Mouse (Mus musculus): ENCODE data around the gene Iqgap2. TPM values are rescaled to one million over a fixed set of nuclear protein-coding genes. Genes with fewer than 3 reads are reported as not detected.

Gene Iqgap2
- polyA plus RNA-seq, 1 experiment from 2014 or later: 31.5 TPM

DNA sequence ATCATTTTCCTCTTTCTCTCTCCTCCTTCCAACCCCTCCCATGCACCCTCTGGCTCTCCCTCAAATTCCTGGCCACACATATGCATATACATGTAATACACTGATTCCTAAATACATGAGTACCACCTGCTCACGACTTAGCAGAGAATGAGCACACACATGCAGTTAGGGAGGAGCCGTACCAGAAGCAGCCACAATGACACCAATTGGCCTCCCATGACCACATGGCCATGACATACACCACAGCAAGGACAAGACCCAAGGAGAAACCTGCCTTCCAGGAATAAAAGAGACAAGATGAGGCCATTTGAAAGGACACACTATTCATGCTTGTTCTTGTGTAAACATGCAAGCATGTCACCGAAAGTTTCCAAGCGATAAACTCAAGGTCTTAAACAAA is 72.8 kb downstream of the Iqgap2 start:
- Histone ChIP-seq H3K4me3 (ENCODE audit: low read depth, low read length) (no peak overlapping the region), H3K9me3 (ENCODE audit: control insufficient read depth) (no peaks in the 10 kb centered on the region), H3K27me3 (replicated peaks; ENCODE audit: control insufficient read depth, insufficient read depth, low read length) (no peaks in the 10 kb centered on the region), H3K4me2 (replicated peaks; ENCODE audit: low read depth) (no peak overlapping the region), H3K9ac (ENCODE audit: low read depth, low read length) (no peak overlapping the region), H3K4me1 (replicated peaks; ENCODE audit: control insufficient read depth, insufficient read depth, low read length) (no peaks in the 10 kb centered on the region), H3K36me3 (ENCODE audit: control insufficient read depth, insufficient read depth) (peaks cover 5% of the 10 kb centered on the region; the same call in 1 of the 2 replicates), H3K27ac (ENCODE audit: low read depth, low read length) (no peak overlapping the region)
- TF ChIP-seq CTCF (IDR thresholded peaks at IDR 0.05; ENCODE audit: low read depth): no peak
- WGBS: 80% methylated on average over 4 of the region's 4 CpGs
- ATAC-seq: no peak

DNA sequence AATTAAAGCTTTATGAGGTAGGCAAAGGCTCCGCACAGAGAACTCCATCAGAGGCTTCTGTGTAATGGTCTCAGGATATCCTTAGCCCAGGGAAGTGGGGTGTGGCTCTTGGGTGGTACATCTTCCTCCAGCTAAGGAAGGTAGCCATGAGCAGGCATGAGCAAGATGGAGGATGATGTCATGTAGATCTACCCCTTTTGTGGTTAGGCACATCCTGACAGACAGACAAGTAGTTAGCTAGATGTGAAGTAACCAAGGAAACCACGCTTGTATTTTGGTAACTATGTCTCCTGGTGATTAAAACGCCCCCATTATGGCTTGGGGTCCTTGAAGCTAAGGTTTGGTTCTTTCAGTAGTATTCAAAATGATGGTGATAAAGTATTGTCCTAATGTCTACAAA is 78.1 kb downstream of the Iqgap2 start:
- Histone ChIP-seq H3K36me3 (ENCODE audit: control insufficient read depth, insufficient read depth) (no peaks in the 10 kb centered on the region), H3K4me2 (replicated peaks; ENCODE audit: low read depth) (no peak overlapping the region), H3K4me3 (ENCODE audit: low read depth, low read length) (no peak overlapping the region), H3K4me1 (replicated peaks; ENCODE audit: control insufficient read depth, insufficient read depth, low read length) (no peaks in the 10 kb centered on the region), H3K27me3 (replicated peaks; ENCODE audit: control insufficient read depth, insufficient read depth, low read length) (no peaks in the 10 kb centered on the region), H3K9me3 (ENCODE audit: control insufficient read depth) (no peaks in the 10 kb centered on the region), H3K27ac (ENCODE audit: low read depth, low read length) (no peak overlapping the region), H3K9ac (ENCODE audit: low read depth, low read length) (no peak overlapping the region)
- no peak for TF ChIP-seq CTCF (IDR thresholded peaks at IDR 0.05; ENCODE audit: low read depth)
- 95% methylated on average over 3 of the region's 3 CpGs for WGBS
- ATAC-seq: no peak

DNA sequence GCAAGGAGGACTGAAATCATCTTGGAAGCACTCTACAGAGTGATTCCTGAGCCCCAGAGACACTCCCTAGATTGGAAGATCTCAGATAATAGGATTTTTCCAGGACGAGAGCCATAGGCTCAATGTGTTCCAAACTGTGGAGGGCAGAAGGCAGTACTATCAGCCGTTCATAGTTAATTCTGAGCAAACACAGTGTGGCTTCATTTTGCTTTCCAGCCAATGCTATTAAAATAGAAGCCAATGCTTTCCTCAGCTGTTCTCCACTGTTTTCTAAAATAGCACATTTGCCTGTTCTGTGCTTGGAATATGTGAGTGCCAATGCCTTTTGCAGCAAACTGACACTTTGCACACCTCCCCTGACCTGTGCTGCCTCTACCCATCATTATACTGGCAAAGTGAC is 80.9 kb downstream of the Iqgap2 start:
- Histone ChIP-seq H3K4me1 (replicated peaks; ENCODE audit: control insufficient read depth, insufficient read depth, low read length) (no peaks in the 10 kb centered on the region), H3K36me3 (ENCODE audit: control insufficient read depth, insufficient read depth) (no peaks in the 10 kb centered on the region), H3K9ac (ENCODE audit: low read depth, low read length) (no peak overlapping the region), H3K4me2 (replicated peaks; ENCODE audit: low read depth) (no peak overlapping the region), H3K4me3 (ENCODE audit: low read depth, low read length) (no peak overlapping the region), H3K27me3 (replicated peaks; ENCODE audit: control insufficient read depth, insufficient read depth, low read length) (no peaks in the 10 kb centered on the region), H3K27ac (ENCODE audit: low read depth, low read length) (no peak overlapping the region), H3K9me3 (ENCODE audit: control insufficient read depth) (no peaks in the 10 kb centered on the region)
- WGBS: 49% methylated on average over 2 of the region's 2 CpGs
- no peak for ATAC-seq
- no peak for TF ChIP-seq CTCF (IDR thresholded peaks at IDR 0.05; ENCODE audit: low read depth)

DNA sequence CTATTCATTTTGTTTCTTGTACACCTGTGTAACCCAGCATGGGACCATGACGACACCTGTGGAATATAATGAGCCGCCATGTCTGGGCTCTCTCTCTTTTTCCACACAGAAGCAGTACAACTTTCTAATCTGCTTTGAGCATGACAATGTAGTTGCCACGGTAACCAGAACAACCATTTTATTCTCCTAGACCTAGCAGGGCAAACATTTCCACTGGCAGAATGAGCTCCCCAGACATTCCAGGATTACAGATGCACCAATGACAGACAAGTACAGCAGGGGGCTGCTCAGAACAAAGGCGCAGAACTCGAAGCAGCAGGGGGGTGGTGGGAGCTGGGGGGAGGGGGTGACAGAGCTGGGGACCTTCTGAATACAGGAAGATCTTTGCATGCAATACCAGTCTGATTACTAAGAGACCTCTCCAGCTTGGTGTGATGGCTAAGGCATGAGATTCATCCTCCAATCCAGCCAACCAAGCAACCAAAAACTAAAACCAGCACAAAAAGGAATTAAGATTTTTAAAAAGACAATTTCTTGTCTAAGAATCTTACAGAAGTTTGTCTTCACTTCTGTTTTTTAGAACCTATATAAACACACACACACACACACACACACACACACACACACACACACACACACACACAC is 84.5 kb downstream of the Iqgap2 start:
- no peaks in the 10 kb centered on the region for H3K4me1 ChIP-seq (replicated peaks; ENCODE audit: control insufficient read depth, insufficient read depth, low read length)
- no peak for ATAC-seq
- no peak overlapping the region for H3K4me2 ChIP-seq (replicated peaks; ENCODE audit: low read depth)
- 55% methylated on average over 5 of the region's 5 CpGs for WGBS
- no peaks in the 10 kb centered on the region for H3K9me3 ChIP-seq (ENCODE audit: control insufficient read depth)
- no peaks in the 10 kb centered on the region for H3K27me3 ChIP-seq (replicated peaks; ENCODE audit: control insufficient read depth, insufficient read depth, low read length)
- TF ChIP-seq CTCF (IDR thresholded peaks at IDR 0.05; ENCODE audit: low read depth): no peak
- no peak overlapping the region for H3K27ac ChIP-seq (ENCODE audit: low read depth, low read length)
- no peaks in the 10 kb centered on the region for H3K36me3 ChIP-seq (ENCODE audit: control insufficient read depth, insufficient read depth)
- H3K9ac ChIP-seq (ENCODE audit: low read depth, low read length): no peak overlapping the region
- no peak overlapping the region for H3K4me3 ChIP-seq (ENCODE audit: low read depth, low read length)

DNA sequence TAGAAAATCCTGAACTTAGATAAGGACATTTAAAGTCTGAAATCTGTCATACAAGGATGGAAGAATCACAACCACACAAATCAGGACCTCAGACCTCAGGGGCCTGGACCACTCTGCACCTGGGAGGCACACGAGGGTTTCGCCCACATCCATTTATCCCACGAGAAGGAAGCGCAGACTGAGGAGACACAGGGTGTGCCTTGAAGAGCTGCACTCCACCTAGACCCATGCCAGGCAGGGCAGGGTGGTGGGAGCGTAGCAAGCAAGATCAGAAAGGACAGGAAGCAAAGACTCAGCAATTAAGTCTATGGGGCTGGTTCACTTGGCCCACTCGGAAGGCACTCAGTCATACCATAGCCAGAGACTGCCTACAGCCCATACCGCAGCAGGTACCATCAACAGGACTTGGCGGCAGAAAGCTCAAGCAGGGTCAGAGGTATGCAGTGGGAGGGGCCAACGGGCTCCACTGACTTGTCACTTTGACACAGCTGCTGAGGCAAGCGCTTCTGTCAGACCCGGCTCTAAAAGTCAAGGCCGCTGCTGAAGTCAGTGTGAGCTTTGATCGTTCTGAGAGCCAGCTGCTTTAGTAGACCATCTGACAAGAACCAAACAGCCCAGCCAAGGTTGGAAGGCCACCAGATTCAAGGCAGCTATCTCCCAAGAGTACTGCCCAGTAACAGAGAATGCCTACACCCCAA is 86.1 kb downstream of the Iqgap2 start:
- Histone ChIP-seq H3K4me3 (ENCODE audit: low read depth, low read length) (no peak overlapping the region), H3K9me3 (ENCODE audit: control insufficient read depth) (no peaks in the 10 kb centered on the region), H3K4me2 (replicated peaks; ENCODE audit: low read depth) (peak overlapping the region; percentile 7; the same call in 1 of the 2 replicates), H3K36me3 (ENCODE audit: control insufficient read depth, insufficient read depth) (no peaks in the 10 kb centered on the region), H3K4me1 (replicated peaks; ENCODE audit: control insufficient read depth, insufficient read depth, low read length) (no peaks in the 10 kb centered on the region), H3K27ac (ENCODE audit: low read depth, low read length) (0 out of 2 replicates have a peak overlapping the region, but pooled peaks have one; percentile 22), H3K9ac (ENCODE audit: low read depth, low read length) (no peak overlapping the region), H3K27me3 (replicated peaks; ENCODE audit: control insufficient read depth, insufficient read depth, low read length) (no peaks in the 10 kb centered on the region)
- no peak for TF ChIP-seq CTCF (IDR thresholded peaks at IDR 0.05; ENCODE audit: low read depth)
- peak; percentile 85 for ATAC-seq
- 40% methylated on average over 13 of the region's 13 CpGs for WGBS

DNA sequence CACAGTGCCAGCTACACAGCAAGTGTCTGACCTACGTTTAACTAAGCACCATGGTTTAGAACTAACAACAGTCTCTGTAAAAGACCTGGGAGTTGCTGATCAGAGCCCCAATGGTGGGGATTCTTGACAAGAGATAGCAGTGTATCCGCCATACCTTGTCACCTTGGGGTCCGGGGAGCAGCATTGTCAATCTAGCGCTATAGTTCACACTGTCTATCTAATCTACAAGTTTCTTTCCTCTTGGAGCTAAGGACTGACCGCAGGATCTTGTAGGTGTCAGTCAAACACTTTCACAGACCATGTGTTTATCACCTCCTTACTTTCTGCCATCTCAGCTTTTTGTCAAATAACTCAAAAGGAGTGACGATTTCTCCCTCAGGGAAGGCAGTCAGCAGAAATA is 87.6 kb downstream of the Iqgap2 start:
- no peaks in the 10 kb centered on the region for H3K36me3 ChIP-seq (ENCODE audit: control insufficient read depth, insufficient read depth)
- H3K9me3 ChIP-seq (ENCODE audit: control insufficient read depth): no peaks in the 10 kb centered on the region
- WGBS: 80% methylated on average over 6 of the region's 6 CpGs
- TF ChIP-seq CTCF (IDR thresholded peaks at IDR 0.05; ENCODE audit: low read depth): no peak
- H3K27me3 ChIP-seq (replicated peaks; ENCODE audit: control insufficient read depth, insufficient read depth, low read length): no peaks in the 10 kb centered on the region
- H3K27ac ChIP-seq (ENCODE audit: low read depth, low read length): no peak overlapping the region
- no peak for ATAC-seq
- no peak overlapping the region for H3K4me3 ChIP-seq (ENCODE audit: low read depth, low read length)
- H3K4me2 ChIP-seq (replicated peaks; ENCODE audit: low read depth): no peak overlapping the region
- no peak overlapping the region for H3K9ac ChIP-seq (ENCODE audit: low read depth, low read length)
- no peaks in the 10 kb centered on the region for H3K4me1 ChIP-seq (replicated peaks; ENCODE audit: control insufficient read depth, insufficient read depth, low read length)
